Mouse (Mus musculus) midbrain, postnatal 0 days (tissue): ENCODE data around the gene Homer2. TPM values are rescaled to one million over a fixed set of nuclear protein-coding genes. Genes with fewer than 3 reads are reported as not detected.

Source experiments
- ATAC-seq: fragments of 200-750 bp; cut with Nextera tagmentation; 2 replicates; pipeline ENCODE4 v1.8.0; 2017; ENCODE audit warnings: moderate number of reproducible peaks, mild to moderate bottlenecking, moderate TSS enrichment, moderate library complexity; ENCODE audit not compliant: low FRiP score
- DNase-seq: peaks from one replicate; pipeline ENCODE4 v3.0.0-alpha.2; 2015; ENCODE audit warnings: low spot score
- H3K27ac ChIP-seq: fragments of 300-500 bp; sonication (generic); 2 replicates; pipeline ENCODE4 v1.5.1; 2014; ENCODE audit warnings: low read depth, mild to moderate bottlenecking, low read length, mixed read lengths
- H3K27me3 ChIP-seq: fragments of 300-500 bp; sonication (generic); 2 replicates; pipeline ENCODE4 v1.6.1; 2014; ENCODE audit warnings: low read length, control low read depth, mixed read lengths; ENCODE audit not compliant: insufficient read depth
- H3K36me3 ChIP-seq: fragments of 300-500 bp; sonication (generic); 2 replicates; pipeline ENCODE4 v1.6.1; 2014; ENCODE audit warnings: low read length, control low read depth, mixed read lengths; ENCODE audit not compliant: insufficient read depth
- H3K4me1 ChIP-seq: fragments of 300-500 bp; sonication (generic); 2 replicates; pipeline ENCODE4 v1.6.1; 2014; ENCODE audit warnings: mild to moderate bottlenecking, control low read depth, antibody characterized with exemption, low read length, mixed read lengths; ENCODE audit not compliant: insufficient read depth
- H3K4me2 ChIP-seq: fragments of 300-500 bp; sonication (generic); 2 replicates; pipeline ENCODE4 v1.6.1; 2014; ENCODE audit warnings: low read depth, mild to moderate bottlenecking, low read length, mixed read lengths; ENCODE audit not compliant: poor library complexity, severe bottlenecking
- H3K4me3 ChIP-seq: fragments of 300-500 bp; sonication (generic); 2 replicates; pipeline ENCODE4 v1.5.1; 2014; ENCODE audit warnings: low read depth, mild to moderate bottlenecking, low read length, moderate library complexity
- H3K9ac ChIP-seq: fragments of 300-500 bp; sonication (generic); replicated peaks from 2 replicates; pipeline ENCODE4 v1.6.1; 2014; ENCODE audit warnings: mild to moderate bottlenecking, low read length, moderate library complexity, mixed read lengths; ENCODE audit not compliant: poor library complexity, severe bottlenecking
- H3K9me3 ChIP-seq: fragments of 300-500 bp; sonication (generic); 2 replicates; pipeline ENCODE4 v1.6.1; 2016; ENCODE audit warnings: low read length, control low read depth
- CTCF ChIP-seq: IDR thresholded peaks from 2 replicates; pipeline ENCODE4 v1.5.1; 2016; ENCODE audit warnings: antibody characterized with exemption, mild to moderate bottlenecking
- WGBS: fragments of 180-500 bp; shearing (Covaris S2); extraction: QIAGEN DNeasy Blood & Tissue Kit; methylation state at CpG from one replicate; pipeline ENCODE4 v1.1.7; 2014; 5-methylcytosine and 5-hydroxymethylcytosine counted together
- polyA plus RNA-seq: library from polyadenylated mRNA; unstranded; fragments of >200 nt; fragmentation: Nextera tagmentation; extraction: Ambion mirVana; gene quantifications from 2 replicates; pipeline ENCODE4 v1.2.1, GENCODE M21; 2015
- total RNA-seq: library from RNA; depleted of rRNA; stranded (reverse); fragments of >200 nt; gene quantifications from 2 replicates; pipeline ENCODE4 v1.2.3, GENCODE M21; 2014

Gene Homer2
- total and polyA plus RNA-seq, 2 experiments from 2014 or later: 25.6 to 29.5 TPM

GRCm38 (mm10) chr7:81566332-81566731 lies 141.0 kb downstream of the Homer2 start:
- ATAC-seq (no peak), DNase-seq (no peak)
- no peak overlapping the region for H3K4me2 ChIP-seq
- H3K27me3 ChIP-seq: no peaks in the 10 kb centered on the region
- H3K4me3 ChIP-seq: no peak overlapping the region
- no peaks in the 10 kb centered on the region for H3K9me3 ChIP-seq
- no peak overlapping the region for H3K27ac ChIP-seq
- no peaks in the 10 kb centered on the region for H3K36me3 ChIP-seq
- no peaks in the 10 kb centered on the region for H3K4me1 ChIP-seq
- no peak overlapping the region for H3K9ac ChIP-seq
- 77% methylated on average over 4 of the region's 4 CpGs for WGBS
- TF ChIP-seq CTCF: no peak

- peak; percentile 55 for DNase-seq
- no peaks in the 10 kb centered on the region for H3K27me3 ChIP-seq
- 60% methylated on average over 7 of the region's 7 CpGs for WGBS
- no peak overlapping the region for H3K4me3 ChIP-seq
- no peak overlapping the region for H3K27ac ChIP-seq
- H3K36me3 ChIP-seq: no peaks in the 10 kb centered on the region
- no peak for ATAC-seq
- H3K9me3 ChIP-seq: no peaks in the 10 kb centered on the region
- H3K9ac ChIP-seq: no peak overlapping the region
- no peak for TF ChIP-seq CTCF
- H3K4me1 ChIP-seq: no peaks in the 10 kb centered on the region
- no peak overlapping the region for H3K4me2 ChIP-seq
Measured at GRCm38 (mm10) chr7:81565381-81566055, 141.8 kb downstream of the Homer2 start.

- Histone ChIP-seq H3K9me3 (no peaks in the 10 kb centered on the region), H3K27me3 (no peaks in the 10 kb centered on the region), H3K4me3 (no peak overlapping the region), H3K9ac (no peak overlapping the region), H3K27ac (no peak overlapping the region), H3K4me2 (no peak overlapping the region), H3K4me1 (no peaks in the 10 kb centered on the region), H3K36me3 (no peaks in the 10 kb centered on the region)
- 81% methylated on average over 7 of the region's 7 CpGs for WGBS
- ATAC-seq (no peak), DNase-seq (no peak)
- TF ChIP-seq CTCF: no peak
Measured at GRCm38 (mm10) chr7:81564766-81565165, 142.6 kb downstream of the Homer2 start.

- no peak for TF ChIP-seq CTCF
- H3K27ac ChIP-seq: no peak overlapping the region
- H3K27me3 ChIP-seq: no peaks in the 10 kb centered on the region
- no peak overlapping the region for H3K9ac ChIP-seq
- WGBS: 76% methylated on average over 4 of the region's 4 CpGs
- no peak for ATAC-seq
- no peak overlapping the region for H3K4me3 ChIP-seq
- H3K36me3 ChIP-seq: no peaks in the 10 kb centered on the region
- no peaks in the 10 kb centered on the region for H3K9me3 ChIP-seq
- no peak for DNase-seq
- no peaks in the 10 kb centered on the region for H3K4me1 ChIP-seq
- no peak overlapping the region for H3K4me2 ChIP-seq
Measured at GRCm38 (mm10) chr7:81563506-81564015, 143.8 kb downstream of the Homer2 start.

GRCm38 (mm10) chr7:81561211-81561610 lies 146.1 kb downstream of the Homer2 start:
- no peak for TF ChIP-seq CTCF
- no peaks in the 10 kb centered on the region for H3K9me3 ChIP-seq
- no peak overlapping the region for H3K9ac ChIP-seq
- no peaks in the 10 kb centered on the region for H3K4me1 ChIP-seq
- ATAC-seq (no peak), DNase-seq (no peak)
- no peaks in the 10 kb centered on the region for H3K27me3 ChIP-seq
- no peaks in the 10 kb centered on the region for H3K36me3 ChIP-seq
- WGBS: 75% methylated on average over 5 of the region's 5 CpGs
- H3K27ac ChIP-seq: no peak overlapping the region
- H3K4me2 ChIP-seq: no peak overlapping the region
- no peak overlapping the region for H3K4me3 ChIP-seq

- H3K36me3 ChIP-seq: no peaks in the 10 kb centered on the region
- no peak overlapping the region for H3K4me2 ChIP-seq
- no peaks in the 10 kb centered on the region for H3K4me1 ChIP-seq
- no peak overlapping the region for H3K4me3 ChIP-seq
- TF ChIP-seq CTCF: no peak
- no peak overlapping the region for H3K9ac ChIP-seq
- H3K9me3 ChIP-seq: no peaks in the 10 kb centered on the region
- no peak for DNase-seq
- H3K27me3 ChIP-seq: no peaks in the 10 kb centered on the region
- ATAC-seq: no peak
- WGBS: 48% methylated on average over 8 of the region's 8 CpGs
- no peak overlapping the region for H3K27ac ChIP-seq
Measured at GRCm38 (mm10) chr7:81560101-81561049, 147.0 kb downstream of the Homer2 start.
